Mouse (Mus musculus) kidney, postnatal 0 days (tissue): ENCODE data around the gene Ildr2. TPM values are rescaled to one million over a fixed set of nuclear protein-coding genes. Genes with fewer than 3 reads are reported as not detected.

Experiments
- ATAC-seq: fragments of 200-750 bp; cut with Nextera tagmentation; replicated peaks from 2 replicates; pipeline ENCODE4 v1.8.0; 2017; ENCODE audit warnings: low read depth, moderate number of reproducible peaks, moderate TSS enrichment, moderate library complexity; ENCODE audit not compliant: low FRiP score
- DNase-seq: peaks from one replicate; pipeline ENCODE4 v3.0.0-alpha.2; 2016; ENCODE audit warnings: low spot score
- H3K27ac ChIP-seq: fragments of 300-500 bp; sonication (generic); 2 replicates; pipeline ENCODE4 v1.5.1; 2014; ENCODE audit warnings: mild to moderate bottlenecking
- H3K27me3 ChIP-seq: fragments of 300-500 bp; sonication (generic); 2 replicates; pipeline ENCODE4 v1.6.1; 2014; ENCODE audit warnings: low read length, mixed read lengths; ENCODE audit not compliant: insufficient read depth
- H3K36me3 ChIP-seq: fragments of 300-500 bp; sonication (generic); 2 replicates; pipeline ENCODE4 v1.6.1; 2014; ENCODE audit warnings: low read length, mixed read lengths; ENCODE audit not compliant: insufficient read depth
- H3K4me1 ChIP-seq: fragments of 300-500 bp; sonication (generic); replicated peaks from 2 replicates; pipeline ENCODE4 v1.6.1; 2014; ENCODE audit warnings: antibody characterized with exemption, low read length, mixed read lengths; ENCODE audit not compliant: insufficient read depth
- H3K4me2 ChIP-seq: fragments of 300-500 bp; sonication (generic); 2 replicates; pipeline ENCODE4 v1.6.1; 2014; ENCODE audit warnings: mild to moderate bottlenecking, low read length, moderate library complexity, mixed read lengths
- H3K4me3 ChIP-seq: fragments of 300-500 bp; sonication (generic); replicated peaks from 2 replicates; pipeline ENCODE4 v1.5.1; 2014; ENCODE audit warnings: low read depth, low read length
- H3K9ac ChIP-seq: fragments of 300-500 bp; sonication (generic); 2 replicates; pipeline ENCODE4 v1.6.1; 2014; ENCODE audit warnings: low read depth, low read length
- H3K9me3 ChIP-seq: fragments of 300-500 bp; sonication (generic); replicated peaks from 2 replicates; pipeline ENCODE4 v1.6.1; 2016; ENCODE audit warnings: low read length, inconsistent platforms, mixed read lengths
- CTCF ChIP-seq: IDR thresholded peaks from 2 replicates; pipeline ENCODE4 v1.5.1; 2016; ENCODE audit warnings: antibody characterized with exemption, low read depth, mild to moderate bottlenecking, moderate library complexity
- WGBS: fragments of 180-500 bp; shearing (Covaris S2); extraction: QIAGEN DNeasy Blood & Tissue Kit; methylation state at CpG from one replicate; pipeline ENCODE4 v1.1.7; 2014; 5-methylcytosine and 5-hydroxymethylcytosine counted together
- polyA plus RNA-seq: library from polyadenylated mRNA; unstranded; fragments of >200 nt; fragmentation: Nextera tagmentation; extraction: Ambion mirVana; gene quantifications from 2 replicates; pipeline ENCODE4 v1.2.1, GENCODE M21; 2015

Gene Ildr2
- polyA plus RNA-seq, 1 experiment from 2014 or later: 3.1 TPM

- 89% methylated on average over 9 of the region's 9 CpGs for WGBS
Observed at GRCm38 (mm10) chr1:166266918-166267317, 13.0 kb downstream of the Ildr2 start.

GRCm38 (mm10) chr1:166268218-166268617 is 14.3 kb downstream of the Ildr2 start:
- Histone ChIP-seq H3K4me3 (no peak overlapping the region), H3K27me3 (no peaks in the 10 kb centered on the region), H3K36me3 (no peaks in the 10 kb centered on the region), H3K27ac (no peak overlapping the region), H3K9ac (no peak overlapping the region), H3K4me2 (no peak overlapping the region), H3K4me1 (no peaks in the 10 kb centered on the region), H3K9me3 (no peaks in the 10 kb centered on the region)
- DNase-seq: no peak
- no peak for TF ChIP-seq CTCF
- ATAC-seq: no peak
- WGBS: 89% methylated on average over 5 of the region's 5 CpGs

More at GRCm38 (mm10) chr1:166266918-166267317, 13.0 kb downstream of the Ildr2 start:
- no peaks in the 10 kb centered on the region for H3K4me1 ChIP-seq
- no peak for DNase-seq
- H3K4me2 ChIP-seq: no peak overlapping the region
- TF ChIP-seq CTCF: no peak
- H3K4me3 ChIP-seq: no peak overlapping the region
- H3K9ac ChIP-seq: no peak overlapping the region
- H3K36me3 ChIP-seq: no peaks in the 10 kb centered on the region
- H3K27me3 ChIP-seq: no peaks in the 10 kb centered on the region
- no peak overlapping the region for H3K27ac ChIP-seq
- ATAC-seq: no peak
- no peaks in the 10 kb centered on the region for H3K9me3 ChIP-seq

DNA sequence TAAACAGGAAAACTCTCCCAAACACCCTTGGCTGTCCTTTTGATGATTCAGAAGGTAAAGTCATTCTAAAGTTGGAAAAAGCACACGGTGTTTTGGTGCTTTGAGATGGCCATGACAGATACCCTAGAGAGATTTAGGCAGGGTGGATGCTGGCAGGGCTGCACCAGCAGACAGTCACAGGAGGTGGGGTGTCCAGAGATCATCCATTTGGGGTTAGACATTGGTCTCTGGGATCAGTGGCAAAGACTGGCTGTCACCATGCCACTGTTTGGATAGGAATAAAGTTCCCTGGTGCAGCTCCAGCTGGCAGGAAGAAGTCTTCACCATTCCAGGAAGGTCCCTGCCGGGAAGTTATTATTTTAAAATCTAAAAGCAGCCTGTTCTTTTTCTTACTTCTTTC is 24.8 kb downstream of the Ildr2 start:
- Histone ChIP-seq H3K36me3 (no peaks in the 10 kb centered on the region), H3K9ac (no peak overlapping the region), H3K4me1 (peaks cover 8% of the 10 kb centered on the region; the same call in 1 of the 2 replicates), H3K9me3 (no peaks in the 10 kb centered on the region), H3K27me3 (no peaks in the 10 kb centered on the region), H3K4me2 (no peak overlapping the region), H3K27ac (no peak overlapping the region), H3K4me3 (no peak overlapping the region)
- no peak for DNase-seq
- TF ChIP-seq CTCF: no peak
- 40% methylated on average over 2 of the region's 2 CpGs for WGBS
- ATAC-seq: no peak

- Histone ChIP-seq H3K4me3 (no peak overlapping the region), H3K4me2 (no peak overlapping the region), H3K36me3 (no peaks in the 10 kb centered on the region), H3K27ac (no peak overlapping the region), H3K9me3 (no peaks in the 10 kb centered on the region), H3K9ac (no peak overlapping the region), H3K27me3 (no peaks in the 10 kb centered on the region), H3K4me1 (peaks cover 8% of the 10 kb centered on the region; the same call in 1 of the 2 replicates)
- ATAC-seq: no peak
- TF ChIP-seq CTCF: no peak
- 52% methylated on average over 9 of the region's 9 CpGs for WGBS
- DNase-seq: no peak
Observed at GRCm38 (mm10) chr1:166279580-166280206, 25.8 kb downstream of the Ildr2 start.

DNA sequence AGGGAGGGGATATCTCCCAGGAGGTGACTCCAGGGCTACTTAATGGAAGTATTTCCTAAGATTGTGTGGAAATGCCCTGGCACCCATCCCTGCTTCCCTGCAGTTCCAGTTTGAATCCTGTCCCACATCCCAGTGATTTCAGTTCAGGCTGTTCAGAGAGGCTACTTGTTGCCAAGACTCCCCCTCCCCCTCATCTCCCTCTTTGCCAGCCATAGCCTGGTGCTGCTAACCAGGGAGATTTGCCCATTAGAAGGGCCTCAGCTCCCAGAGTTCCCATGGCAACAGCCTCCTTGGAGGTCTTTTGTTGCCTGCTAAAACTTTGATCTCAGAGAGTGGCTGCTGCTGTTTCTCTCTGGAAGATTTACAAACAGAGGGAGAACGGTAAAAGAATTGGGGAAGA is 26.6 kb downstream of the Ildr2 start:
- no peaks in the 10 kb centered on the region for H3K9me3 ChIP-seq
- no peak for ATAC-seq
- no peaks in the 10 kb centered on the region for H3K36me3 ChIP-seq
- no peak overlapping the region for H3K9ac ChIP-seq
- H3K4me2 ChIP-seq: no peak overlapping the region
- H3K4me1 ChIP-seq: peaks cover 8% of the 10 kb centered on the region; the same call in 1 of the 2 replicates
- H3K27ac ChIP-seq: no peak overlapping the region
- WGBS: 26% methylated on average over 1 of the region's 1 CpGs
- no peak for DNase-seq
- no peak for TF ChIP-seq CTCF
- H3K27me3 ChIP-seq: no peaks in the 10 kb centered on the region
- no peak overlapping the region for H3K4me3 ChIP-seq

DNA sequence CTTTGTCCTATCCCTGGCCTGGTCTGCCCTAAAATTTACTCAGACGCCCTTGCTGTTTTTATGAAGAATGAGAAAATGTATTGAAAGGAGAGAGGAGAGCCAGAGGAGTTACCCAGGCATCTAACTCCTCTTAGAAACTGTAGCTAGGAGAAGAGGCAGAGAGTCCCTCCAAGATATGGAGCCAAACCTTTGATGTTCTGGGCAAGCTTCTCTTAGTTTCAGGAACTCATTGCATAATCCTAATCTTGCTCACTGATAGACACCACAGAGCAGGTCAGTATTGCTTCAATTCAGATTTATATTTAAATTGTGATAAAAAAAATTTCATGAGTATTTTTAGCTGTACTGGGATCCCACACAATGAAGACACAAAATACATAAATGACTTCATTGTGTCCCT is 27.3 kb downstream of the Ildr2 start:
- Histone ChIP-seq H3K9me3 (no peaks in the 10 kb centered on the region), H3K27ac (no peak overlapping the region), H3K36me3 (no peaks in the 10 kb centered on the region), H3K4me1 (peaks cover 8% of the 10 kb centered on the region; the same call in 1 of the 2 replicates), H3K9ac (no peak overlapping the region), H3K27me3 (no peaks in the 10 kb centered on the region), H3K4me2 (no peak overlapping the region), H3K4me3 (no peak overlapping the region)
- DNase-seq (no peak), ATAC-seq (no peak)
- no peak for TF ChIP-seq CTCF
- 81% methylated on average over 1 of the region's 1 CpGs for WGBS

GRCm38 (mm10) chr1:166281836-166282235 is 27.9 kb downstream of the Ildr2 start:
- DNase-seq (no peak), ATAC-seq (no peak)
- WGBS: 57% methylated on average over 3 of the region's 3 CpGs
- Histone ChIP-seq H3K27me3 (no peaks in the 10 kb centered on the region), H3K36me3 (no peaks in the 10 kb centered on the region), H3K4me1 (peaks cover 8% of the 10 kb centered on the region; the same call in 1 of the 2 replicates), H3K4me2 (no peak overlapping the region), H3K9ac (no peak overlapping the region), H3K27ac (no peak overlapping the region), H3K4me3 (no peak overlapping the region), H3K9me3 (no peaks in the 10 kb centered on the region)
- TF ChIP-seq CTCF: no peak
